Mouse (Mus musculus) myocyte (in vitro differentiated cells): Measurements from ENCODE around the gene Dmd.

Source experiments
- CEBPB ChIP-seq: IDR thresholded peaks from 2 replicates; pipeline ENCODE4 v1.6.1; 2011; ENCODE audit warnings: mild to moderate bottlenecking, moderate library complexity; ENCODE audit not compliant: poor library complexity, insufficient read depth, severe bottlenecking
- E2F4 ChIP-seq: IDR thresholded peaks from one replicate; pipeline ENCODE4 v1.6.1; 2011; ENCODE audit warnings: mild to moderate bottlenecking, control low read depth, moderate library complexity; ENCODE audit not compliant: insufficient read depth
- MAX ChIP-seq: IDR thresholded peaks from one replicate; pipeline ENCODE4 v1.6.1; 2011; ENCODE audit warnings: low read depth, mild to moderate bottlenecking, control low read depth
- MYOD1 ChIP-seq, 3 experiments: IDR thresholded peaks; one replicate each; pipeline ENCODE4 v1.6.1; 2011; ENCODE audit warnings: control low read depth in 2 of 3, low read depth in 2 of 3, mild to moderate bottlenecking in 2 of 3, moderate library complexity in 1 of 3; ENCODE audit not compliant: insufficient read length in 2 of 3, control insufficient read depth in 1 of 3
- MYOG ChIP-seq, 3 experiments: IDR thresholded peaks; one replicate each; pipeline ENCODE4 v1.6.1; 2011; ENCODE audit warnings: control low read depth in 2 of 3, low read depth in 2 of 3, mild to moderate bottlenecking in 2 of 3; ENCODE audit not compliant: insufficient read length in 2 of 3, control insufficient read depth in 1 of 3, insufficient read depth in 1 of 3
- POLR2A ChIP-seq: IDR thresholded peaks from one replicate; pipeline ENCODE4 v1.6.1; 2011; ENCODE audit warnings: low read depth, mild to moderate bottlenecking, control low read depth, moderate library complexity; ENCODE audit not compliant: insufficient read length
- POLR2AphosphoS2 ChIP-seq: IDR thresholded peaks from one replicate; pipeline ENCODE4 v1.6.1; 2011; ENCODE audit warnings: low read depth, control low read depth; ENCODE audit not compliant: insufficient read length
- USF1 ChIP-seq: IDR thresholded peaks from one replicate; pipeline ENCODE4 v1.6.1; 2011; ENCODE audit warnings: low read depth, mild to moderate bottlenecking, control low read depth, moderate library complexity

GRCm38 (mm10) chrX:83975895-83976294 lies 1027.2 kb downstream of the Dmd start:
- TF ChIP-seq CEBPB (no peak), USF1 (no peak), E2F4 (no peak), MAX (no peak), POLR2AphosphoS2 (no peak), MYOD1 (IDR thresholded peaks at IDR 0.05; ENCODE audit: control insufficient read depth in 1 of 3, insufficient read length in 2 of 3, low read depth in 2 of 3) (no peak), MYOG (IDR thresholded peaks at IDR 0.05; ENCODE audit: control insufficient read depth in 1 of 3, insufficient read depth in 1 of 3, insufficient read length in 2 of 3, low read depth in 2 of 3) (no peak), POLR2A (no peak)
